Mouse (Mus musculus): Measurements from ENCODE around the gene Ecsit. TPM values are rescaled to one million over a fixed set of nuclear protein-coding genes. Genes with fewer than 3 reads are reported as not detected.

Gene Ecsit
- total RNA-seq (2021) = 10 to 100 TPM; 37.4 to 39.2 TPM
- long read RNA-seq, experiment 1, transcript Ecsit-204 (9 exons, 1,676 nt) = major isoform, 15 of 46 reads
- long read RNA-seq, experiment 1, transcript Ecsit-201 (9 exons, 1,673 nt) = minor isoform, 6 of 46 reads
- long read RNA-seq, experiment 1, partial matches to known transcripts = 1 of 46 reads
- long read RNA-seq, experiment 1, other reads (novel, unspliced or antisense) = 22 of 46 reads
- long read RNA-seq, experiment 2, transcript Ecsit-204 (9 exons, 1,676 nt) = major isoform, 25 of 88 reads
- long read RNA-seq, experiment 2, transcript Ecsit-201 (9 exons, 1,673 nt) = major isoform, 25 of 88 reads
- long read RNA-seq, experiment 2, partial matches to known transcripts = 2 of 88 reads
- long read RNA-seq, experiment 2, other reads (novel, unspliced or antisense) = 34 of 88 reads

DNA sequence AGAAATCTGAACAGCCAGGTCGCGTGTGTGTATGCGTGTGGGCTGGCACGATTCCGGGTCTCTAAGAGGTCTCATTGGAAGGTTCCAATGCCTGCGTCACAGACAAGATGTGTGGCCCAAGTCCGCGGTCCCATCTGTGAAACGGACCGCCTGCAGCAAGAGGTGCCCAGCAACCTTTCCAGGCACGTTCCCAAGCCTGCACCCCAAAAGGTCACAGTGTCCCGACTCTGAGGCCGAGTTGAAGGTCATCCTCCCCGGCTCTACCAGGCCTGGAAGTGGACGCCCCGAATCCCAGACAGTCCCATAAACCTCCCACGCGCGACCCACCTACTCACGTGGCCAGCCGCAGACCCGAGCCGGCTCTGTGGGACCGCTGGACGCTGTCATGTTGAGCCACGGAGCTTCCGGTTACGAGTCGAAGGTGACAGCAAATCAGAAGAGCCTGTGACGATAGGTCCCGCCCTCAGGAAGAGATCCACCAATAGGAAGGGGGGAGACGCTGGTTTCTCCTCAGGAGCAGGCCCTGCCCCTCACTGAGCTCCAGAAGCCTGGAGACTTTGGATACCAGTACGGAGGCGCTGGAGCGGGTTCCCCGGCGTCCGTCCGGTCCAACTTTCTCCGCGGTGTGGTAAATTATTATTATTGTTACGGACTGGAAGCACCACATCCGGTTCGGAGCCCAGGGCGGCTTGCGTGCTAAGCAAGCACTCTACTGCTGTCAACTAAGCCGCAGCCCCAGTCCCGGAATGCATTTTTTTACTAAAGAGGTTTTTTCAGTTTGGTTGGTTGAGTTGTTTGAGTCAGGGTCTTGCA lies at the start of gene Ecsit:
Gene Ecsit (minus strand): TSS at position 417 of the 813 bp plus-strand sequence.
- DNase-seq (ENCODE audit: low spot score in 2 of 2) = peak; percentile 75 to 77

DNA sequence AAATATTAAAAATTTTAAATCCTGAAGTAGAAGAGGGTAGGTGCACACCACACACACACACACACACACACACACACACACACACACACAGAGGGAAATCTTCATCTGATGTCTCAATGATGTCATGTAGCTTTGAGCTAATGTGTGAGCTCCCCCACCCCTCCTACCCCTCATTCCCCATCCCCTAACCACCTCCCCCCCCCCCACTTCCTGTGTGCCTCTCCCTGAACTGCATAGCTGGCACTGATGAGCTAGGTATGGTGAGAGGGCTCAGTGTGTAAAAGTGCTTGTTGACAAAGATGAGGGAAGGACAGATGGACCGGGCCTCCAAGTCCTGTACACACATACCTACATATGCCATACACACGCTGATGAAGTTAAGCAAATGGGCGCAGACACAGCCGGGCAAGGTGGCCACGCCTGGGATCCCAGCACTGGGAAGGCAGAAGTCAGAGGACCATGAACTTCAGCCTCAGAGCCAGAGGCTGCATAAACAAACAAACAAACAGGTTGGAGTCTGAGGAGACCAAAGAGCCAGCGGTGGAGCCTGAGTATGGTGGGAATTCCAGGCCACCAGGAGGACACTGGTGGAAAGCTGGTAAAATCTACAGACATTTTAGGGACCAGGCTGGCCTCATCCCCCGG lies 49.1 kb upstream of the Ecsit start:
- DNase-seq (ENCODE audit: low spot score in 2 of 2) = no peak

DNA sequence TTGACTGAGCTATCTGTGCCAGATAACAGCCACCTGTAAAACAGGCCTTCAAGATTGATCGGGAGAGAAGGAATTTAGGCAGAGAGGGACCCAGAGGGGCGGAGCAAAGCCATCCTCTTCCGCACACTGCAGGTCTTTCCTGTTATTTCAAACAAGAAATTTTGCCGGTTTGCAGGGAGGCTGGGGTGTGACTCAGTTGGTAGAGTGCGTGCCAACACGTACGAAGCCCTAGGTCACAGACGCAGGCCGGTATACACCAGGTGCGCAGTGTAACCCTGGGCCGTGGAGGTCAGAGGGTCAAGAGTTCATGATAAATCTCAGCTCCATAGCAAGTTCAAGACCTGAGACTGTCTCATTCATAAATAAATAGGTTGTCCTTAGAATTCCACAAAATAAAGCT lies 47.0 kb upstream of the Ecsit start:
- no peak for DNase-seq (ENCODE audit: low spot score in 2 of 2)

DNA sequence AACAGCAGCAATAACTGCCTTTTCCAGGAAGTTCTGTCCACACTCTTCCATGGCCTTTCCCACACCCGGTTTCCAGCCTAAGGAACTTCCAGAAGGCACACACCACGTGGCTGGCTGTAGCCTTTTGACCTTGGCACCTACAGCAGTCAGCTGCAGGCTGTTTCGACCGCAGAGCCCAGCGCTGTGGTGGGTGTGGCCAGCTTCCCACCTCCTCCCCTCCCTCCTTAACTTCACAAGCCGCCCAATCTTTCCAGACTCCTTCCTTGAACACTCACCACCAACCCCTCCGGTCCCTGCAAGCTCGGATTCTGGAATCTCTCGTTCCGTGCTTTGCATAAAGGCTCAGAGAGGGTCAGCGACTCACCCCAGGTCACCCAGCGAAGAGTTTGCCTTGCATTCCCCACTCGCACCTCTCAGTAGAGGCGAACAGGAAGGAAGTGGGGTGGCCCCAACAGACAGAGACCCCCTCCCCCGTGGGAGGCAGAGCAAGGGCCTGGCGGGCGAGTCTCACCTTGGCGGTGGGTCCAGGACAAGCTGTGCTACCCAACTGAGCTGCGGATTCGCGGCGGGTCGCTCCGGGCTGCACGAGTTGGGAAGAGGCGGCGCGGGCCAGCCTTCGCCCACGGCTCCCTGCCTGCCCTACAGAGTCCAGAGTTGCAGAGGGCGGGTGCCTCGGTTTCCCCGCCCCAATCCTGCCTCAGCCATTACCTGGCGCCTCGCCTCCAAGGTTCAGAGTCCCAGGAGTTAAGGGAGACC lies 46.2 kb upstream of the Ecsit start:
- DNase-seq (ENCODE audit: low spot score in 2 of 2) = no peak

DNA sequence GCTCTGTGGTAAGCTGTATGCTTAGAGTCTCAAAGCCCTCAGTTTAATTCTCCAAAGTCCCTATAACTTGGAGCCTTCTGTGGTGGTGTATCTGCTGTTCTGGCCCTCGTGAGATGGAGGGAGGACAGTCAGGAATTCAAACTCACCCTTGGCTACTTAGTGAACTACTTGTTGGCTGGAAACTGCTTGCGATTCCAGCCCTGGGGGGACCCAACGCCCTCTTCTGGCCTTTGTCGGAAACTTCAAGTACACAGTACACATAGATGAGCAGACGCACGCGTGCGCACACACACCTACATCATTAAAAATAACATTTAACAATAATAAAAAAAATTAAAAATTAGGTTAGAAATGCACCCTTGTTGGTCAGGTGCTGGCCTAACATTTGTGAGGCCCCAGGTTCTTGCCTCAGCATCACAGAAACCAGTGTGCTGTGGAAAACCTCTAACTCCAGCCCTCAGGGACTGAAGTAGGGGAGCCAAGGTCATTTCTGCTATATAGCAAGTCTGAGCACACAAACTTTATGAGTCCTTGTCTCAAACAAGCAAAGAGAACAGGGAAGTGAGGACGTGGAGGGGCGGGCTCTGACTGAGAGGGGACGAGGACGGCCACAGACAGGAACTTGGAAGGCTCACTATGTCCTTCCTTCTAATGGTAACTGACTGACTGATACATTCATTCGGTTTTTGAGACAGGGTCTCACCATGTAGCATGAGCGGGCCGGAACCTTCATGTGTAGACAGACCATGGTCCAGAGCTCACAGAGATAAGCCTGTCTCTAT lies 40.2 kb upstream of the Ecsit start:
- DNase-seq (ENCODE audit: low spot score in 2 of 2) = no peak

DNA sequence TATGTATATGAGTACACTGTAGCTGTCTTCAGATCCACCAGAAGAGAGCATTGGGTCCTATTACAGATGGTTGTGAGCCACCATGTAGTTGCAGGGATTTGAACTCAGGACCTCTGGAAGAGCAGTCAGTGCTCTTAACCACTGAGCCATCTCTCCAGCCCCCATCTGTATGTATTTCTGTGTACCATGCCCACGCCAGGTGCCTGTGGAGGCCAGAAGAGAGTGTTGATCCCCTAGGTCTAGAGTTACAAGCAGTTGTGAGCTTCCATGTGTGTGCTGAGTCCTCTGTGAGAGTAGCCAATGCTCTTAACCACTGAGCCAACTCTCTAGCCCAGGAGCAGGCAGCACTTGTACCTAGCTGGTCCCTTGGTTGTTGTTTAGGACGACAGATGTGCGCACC lies 38.9 kb upstream of the Ecsit start:
- no peak for DNase-seq (ENCODE audit: low spot score in 2 of 2)

DNA sequence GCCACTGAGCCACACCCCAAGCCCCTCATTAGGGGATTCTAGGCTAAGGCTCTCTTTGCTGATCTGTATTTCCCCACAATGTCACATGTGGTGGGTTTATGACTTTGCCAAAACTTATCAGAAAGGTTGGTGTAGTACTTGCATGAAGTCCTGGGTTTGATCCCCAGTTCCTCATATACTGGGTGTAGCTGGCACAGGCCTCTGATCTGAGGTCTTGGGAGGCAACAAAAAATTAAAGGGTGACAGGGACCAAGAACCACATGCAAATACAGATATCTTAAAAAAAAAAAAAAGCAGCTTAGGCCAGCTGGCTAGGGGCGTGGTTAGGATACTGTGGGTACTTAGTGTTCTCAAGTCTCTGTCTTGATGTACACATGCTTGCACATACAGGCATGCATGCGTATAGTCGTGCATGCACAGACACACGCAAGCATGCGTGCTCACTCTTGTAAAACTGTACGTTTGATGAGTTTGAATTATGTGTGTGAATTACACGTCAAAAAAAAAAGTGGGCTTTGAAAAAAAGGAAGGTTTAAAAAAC lies 37.9 kb upstream of the Ecsit start:
- DNase-seq (ENCODE audit: low spot score in 2 of 2) = no peak

DNA sequence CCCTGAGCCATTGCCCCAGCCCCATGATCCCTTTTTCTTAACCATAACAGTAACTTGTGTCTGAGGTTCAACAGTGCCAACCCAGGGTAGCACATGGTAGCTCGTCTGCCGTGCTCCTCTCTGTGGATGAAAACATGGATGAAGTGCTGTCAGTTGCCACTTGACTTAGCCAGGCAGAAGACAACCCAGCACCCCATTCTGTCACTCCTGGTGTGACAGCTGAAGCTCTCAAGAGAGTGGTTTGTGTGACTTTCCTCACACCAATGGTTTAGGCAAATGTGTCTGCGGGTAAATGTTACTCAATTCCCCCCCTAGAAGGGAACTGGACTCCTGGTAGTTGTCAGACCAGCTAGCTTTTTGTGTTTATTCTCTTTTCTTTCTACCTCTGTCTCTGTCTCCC lies 36.8 kb upstream of the Ecsit start:
- no peak for DNase-seq (ENCODE audit: low spot score in 2 of 2)

DNA sequence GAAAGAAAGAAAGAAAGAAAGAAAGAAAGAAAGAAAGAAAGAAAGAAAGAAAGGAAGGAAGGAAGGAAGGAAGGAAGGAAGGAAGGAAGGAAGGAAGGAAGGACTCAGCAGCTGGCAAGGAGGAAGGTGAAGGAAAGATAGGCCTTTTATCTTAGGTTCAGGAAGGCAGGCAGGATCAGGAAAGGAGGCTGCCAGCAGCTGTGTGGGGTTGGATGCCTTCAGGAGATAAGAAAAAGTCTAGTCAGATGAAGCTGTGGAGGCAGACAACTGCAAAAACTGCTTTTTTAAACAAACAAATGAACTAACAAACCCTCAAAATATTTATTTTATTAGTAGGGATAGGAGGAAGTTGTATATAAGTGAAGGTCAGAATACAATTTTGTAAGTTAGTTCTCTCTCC lies 36.3 kb upstream of the Ecsit start:
- no peak for DNase-seq (ENCODE audit: low spot score in 2 of 2)

DNA sequence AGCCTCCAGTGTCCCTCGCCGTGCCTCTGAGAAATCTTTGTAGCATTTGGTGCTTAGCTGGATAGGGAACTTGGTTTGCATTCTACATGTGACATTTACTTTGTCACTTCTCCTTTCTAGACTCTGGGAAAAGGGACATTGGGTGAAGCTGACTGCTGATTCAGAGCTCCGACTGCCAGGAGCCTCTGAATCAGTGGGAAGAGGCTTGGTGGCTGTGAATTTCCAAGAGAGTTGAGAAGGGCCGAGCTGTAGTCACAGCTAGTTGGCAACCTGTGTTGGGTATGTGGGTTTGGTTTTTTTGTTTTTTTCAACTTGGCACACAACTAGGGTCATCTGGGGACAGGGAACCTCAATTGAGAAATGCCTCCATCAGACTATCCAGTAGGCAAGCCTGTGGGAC lies 34.3 kb upstream of the Ecsit start:
- no peak for DNase-seq (ENCODE audit: low spot score in 2 of 2)

DNA sequence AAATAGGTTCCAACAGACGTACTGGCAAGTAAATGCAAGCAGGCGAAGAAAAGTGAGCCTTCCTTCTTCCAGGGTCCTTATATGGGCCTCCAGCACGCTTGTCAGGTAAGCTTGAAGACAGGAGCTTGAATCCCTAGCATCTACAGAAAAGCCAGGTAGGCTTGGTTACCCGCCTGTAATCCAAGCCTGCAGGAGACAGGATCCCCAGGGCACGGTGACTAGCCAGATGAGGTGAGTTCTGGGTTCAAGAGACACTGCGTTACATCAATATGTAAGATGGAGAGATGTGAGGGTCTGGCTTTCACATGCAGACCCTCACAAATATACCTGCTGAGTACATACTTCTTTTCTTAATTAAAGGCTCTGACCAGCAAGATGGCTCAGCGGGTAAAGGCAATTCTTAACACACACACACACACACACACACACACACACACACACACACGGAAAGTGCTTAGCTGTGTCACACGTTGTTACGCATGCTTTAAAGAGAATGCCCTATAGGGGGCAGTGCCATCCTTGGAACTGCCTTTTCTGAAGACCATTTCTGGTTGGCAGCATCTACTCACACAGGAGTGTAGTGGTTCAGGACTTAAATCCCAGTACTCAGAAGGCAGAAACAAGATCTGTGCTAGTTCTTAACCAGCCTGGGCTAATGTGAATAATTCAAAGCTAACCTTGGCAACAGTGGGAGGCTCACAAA lies 32.7 kb upstream of the Ecsit start:
- no peak for DNase-seq (ENCODE audit: low spot score in 2 of 2)

DNA sequence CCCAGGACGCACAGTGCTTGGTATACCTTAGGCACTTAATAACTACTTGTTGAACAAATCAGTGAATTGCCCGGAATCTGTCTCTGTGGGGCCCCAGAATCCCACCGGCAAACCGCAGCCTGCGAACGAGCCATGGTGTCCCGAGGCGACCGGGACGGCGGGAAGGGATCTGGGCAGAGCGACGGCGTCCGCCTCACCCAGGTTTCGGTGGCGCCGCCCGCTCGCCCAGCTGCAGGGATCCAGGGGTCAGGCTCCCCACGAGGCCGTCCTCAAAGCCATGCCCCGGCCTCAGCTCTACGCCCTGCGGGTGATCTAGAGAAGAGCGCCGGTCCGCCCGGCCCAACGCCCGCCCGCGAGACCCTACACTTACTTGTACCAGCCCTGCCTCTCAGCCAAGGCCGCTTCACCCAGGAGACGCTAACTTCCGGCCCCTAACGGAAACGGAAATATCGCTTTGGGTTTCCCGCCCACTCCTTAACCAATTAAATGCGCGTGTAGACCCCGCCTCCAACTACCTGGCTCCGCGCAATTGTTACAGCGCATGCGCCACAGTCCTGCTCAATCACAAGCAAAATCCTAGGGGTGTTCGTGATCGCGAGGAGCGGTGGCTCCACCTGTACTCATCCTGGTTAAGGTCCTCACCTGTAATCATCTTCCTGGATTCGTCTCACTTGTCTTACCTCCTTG lies 31.6 kb upstream of the Ecsit start, which contains the start of gene Elof1:
Gene Elof1 (minus strand): TSS at position 433 of the 687 bp plus-strand sequence.
- peak; percentile 73 to 82 for DNase-seq (ENCODE audit: low spot score in 2 of 2)

DNA sequence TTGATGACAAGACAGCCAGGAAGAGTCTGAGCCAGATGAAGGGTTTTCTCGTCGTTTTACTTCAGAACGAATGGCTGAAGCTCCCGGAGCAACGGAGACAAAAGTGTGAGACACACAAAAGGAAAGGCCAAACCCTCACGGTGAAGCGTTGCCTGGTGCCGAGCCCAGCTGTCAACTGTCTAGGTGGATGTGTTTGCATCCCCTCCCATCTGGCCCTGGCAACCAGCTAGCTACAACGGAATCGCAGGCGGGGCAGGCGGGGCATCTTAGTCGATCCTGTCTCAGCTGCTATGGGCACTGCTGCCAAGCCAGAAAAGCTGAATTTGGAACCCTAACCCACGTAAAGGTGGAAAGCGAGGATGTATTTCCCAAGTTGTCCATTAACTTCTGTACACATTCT lies 30.8 kb upstream of the Ecsit start:
- DNase-seq (ENCODE audit: low spot score in 2 of 2) = no peak

DNA sequence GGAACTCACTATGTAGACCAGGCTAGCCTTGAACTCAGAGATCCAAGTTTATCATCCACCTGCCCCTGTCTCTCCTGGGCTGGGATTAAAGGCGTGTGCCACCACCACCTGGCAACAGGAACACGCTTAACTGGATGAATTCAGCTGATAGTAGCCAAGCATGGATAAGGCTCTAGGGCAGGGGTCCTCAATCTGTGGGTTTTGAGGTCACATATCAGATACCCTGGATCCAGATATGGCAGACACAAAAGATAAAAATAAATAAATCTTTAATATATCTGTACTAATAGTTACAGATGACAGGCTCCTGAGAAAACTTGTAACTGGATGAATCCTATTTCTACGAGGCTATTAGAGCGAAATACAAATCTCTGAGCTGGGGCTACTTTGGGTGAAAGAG lies 30.4 kb upstream of the Ecsit start:
- no peak for DNase-seq (ENCODE audit: low spot score in 2 of 2)

DNA sequence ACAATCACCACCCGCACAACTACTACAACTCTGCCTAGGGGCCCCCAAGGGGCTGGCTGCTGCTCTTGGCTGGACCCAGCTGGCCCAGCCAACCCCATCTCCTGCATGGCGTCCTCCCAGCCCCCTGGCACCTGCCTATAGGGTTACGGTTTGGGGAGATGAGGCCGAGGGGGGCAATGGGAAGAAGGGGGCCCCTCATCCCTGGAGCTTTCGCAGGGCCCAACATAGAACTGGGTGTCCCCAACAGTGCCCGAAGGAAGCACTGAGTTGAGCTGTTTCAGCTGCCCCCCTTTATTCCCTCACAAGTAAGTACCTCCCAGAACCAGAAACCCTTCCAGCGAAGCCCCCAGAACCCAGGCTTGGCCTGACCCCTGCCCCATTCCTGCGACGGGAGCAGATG lies 23.0 kb upstream of the Ecsit start:
- DNase-seq (ENCODE audit: low spot score in 2 of 2) = no peak

DNA sequence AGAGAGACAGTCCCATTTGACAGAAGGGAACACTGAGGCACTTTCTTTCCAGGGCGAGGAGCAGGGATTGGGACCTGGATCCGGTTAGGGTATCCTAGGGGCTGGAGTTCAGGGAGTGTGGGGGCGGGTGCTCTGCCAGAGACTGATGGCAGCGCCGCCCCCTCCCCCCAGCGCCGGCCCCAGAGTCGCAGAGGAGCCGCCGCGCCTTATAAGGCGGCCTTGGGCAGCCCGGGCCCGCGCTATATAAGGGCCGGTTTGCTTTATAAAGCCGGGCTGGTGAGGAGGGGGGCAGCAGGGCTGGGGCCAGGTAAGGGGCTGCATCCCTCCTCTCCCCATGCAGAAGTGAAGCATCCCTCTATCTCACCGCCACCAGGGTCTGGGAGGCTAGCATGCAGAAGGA lies 14.7 kb upstream of the Ecsit start:
- DNase-seq (ENCODE audit: low spot score in 2 of 2) = no peak

DNA sequence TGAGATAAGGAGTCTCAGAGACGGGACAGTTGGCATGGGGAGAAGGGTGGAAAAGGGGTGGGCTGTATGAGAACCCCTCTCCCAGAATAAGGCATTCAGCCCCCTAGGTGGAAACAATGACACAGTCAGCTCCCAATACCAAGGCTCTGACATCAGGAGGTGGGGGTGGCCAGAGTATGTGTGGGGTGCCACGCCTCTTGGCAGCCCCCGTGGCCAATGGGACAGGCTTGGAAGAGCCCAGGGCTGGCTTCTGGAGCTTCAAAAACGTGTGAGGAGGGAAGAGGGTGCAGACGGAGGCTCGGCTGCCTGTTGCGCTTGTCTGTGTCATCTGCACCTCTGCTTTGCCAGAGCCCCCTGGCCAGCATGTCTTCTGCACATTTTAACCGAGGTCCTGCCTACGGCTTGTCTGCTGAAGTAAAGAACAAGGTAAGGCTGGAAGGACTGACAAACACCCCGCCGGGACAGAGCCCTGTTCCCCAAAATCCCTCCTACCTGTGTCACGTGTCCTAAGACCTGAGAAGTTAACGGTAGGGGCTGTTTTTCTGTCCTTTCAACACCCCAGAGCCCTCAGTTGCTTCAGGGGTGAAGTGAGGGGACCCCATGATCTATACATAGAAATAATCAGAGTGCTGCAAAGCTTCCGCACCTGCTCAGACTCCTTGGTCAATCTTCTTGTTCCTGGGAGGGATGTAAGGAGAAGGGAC lies 13.9 kb upstream of the Ecsit start, which contains the start of gene Cnn1:
Gene Cnn1 (plus strand): TSS at position 224 of the 704 bp plus-strand sequence.
- DNase-seq (ENCODE audit: low spot score in 2 of 2) = no peak

DNA sequence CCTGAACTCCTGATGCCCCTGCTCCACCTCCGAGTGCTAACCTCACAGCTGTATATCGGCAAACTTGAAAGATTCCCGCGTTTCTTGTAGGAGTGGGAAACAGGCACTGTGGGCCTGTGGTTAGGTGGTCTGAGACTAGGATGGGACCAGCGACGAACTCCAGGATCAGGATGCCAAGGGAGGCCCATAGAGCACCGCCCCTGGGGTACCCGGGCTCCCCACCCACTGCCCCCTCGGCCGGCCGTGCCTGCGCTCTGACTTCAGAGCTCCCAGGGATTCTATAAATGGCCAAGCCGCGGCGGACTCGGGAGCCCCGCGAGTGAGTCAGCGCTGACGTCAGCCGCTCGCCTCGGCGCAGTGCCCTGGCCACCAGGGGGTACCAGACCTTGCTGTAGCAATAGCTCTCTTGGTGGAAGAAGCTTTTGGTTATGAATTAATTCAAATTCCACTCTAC lies 10.6 kb upstream of the Ecsit start:
- DNase-seq (ENCODE audit: low spot score in 2 of 2) = peak; percentile 61 to 67
